Mouse (Mus musculus) heart, postnatal 36 days (tissue): ENCODE measurements around the gene Pam. TPM values are rescaled to one million over a fixed set of nuclear protein-coding genes. Genes with fewer than 3 reads are reported as not detected.
"Not testable (repeated sequence)": the region's sequence is repeated elsewhere in the genome, so short reads cannot be mapped to it uniquely, and the experiment has no call there.

ENCODE experiments used
- DNase-seq, 2 experiments: peaks; one replicate each; pipeline ENCODE4 v3.0.0; 2021 to 2022
- intact Hi-C: fragments of 180-260 bp; cut with DNase I; formaldehyde crosslinking; loops from one replicate; pipeline ENCODE4 v1.15.1; 2025
- total RNA-seq, 2 experiments: library from RNA; stranded (reverse); gene quantifications; 2 replicates each; pipeline ENCODE4 v1.2.3; 2021

Pam gene
- total RNA-seq, 2 experiments from 2014 or later: 586 to 674 TPM

GRCm38 (mm10) chr1:97784928-97785327, 310.5 kb downstream of the Pam start:
- DNase-seq: no peak
- intact Hi-C loops: no loop called here

- DNase-seq: no peak
- intact Hi-C loops: no loop called here
Observed at GRCm38 (mm10) chr1:97781674-97782073, 313.8 kb downstream of the Pam start.

- intact Hi-C loops: loop anchor here (5.0 kb wide), 1 partner anchor 203 kb away; no protein-coding TSS in a partner anchor
- DNase-seq: no peak
Observed at GRCm38 (mm10) chr1:97773973-97774372, 321.5 kb downstream of the Pam start.

- no peak for DNase-seq
- intact Hi-C loops: loop anchor here (5.0 kb wide), 1 partner anchor 204 kb away; no protein-coding TSS in a partner anchor
Observed at GRCm38 (mm10) chr1:97773362-97773761, 322.1 kb downstream of the Pam start.

- intact Hi-C loops: loop anchor here (5.0 kb wide), 1 partner anchor 206 kb away; no protein-coding TSS in a partner anchor
- DNase-seq: no peak
Observed at GRCm38 (mm10) chr1:97771727-97772126, 323.7 kb downstream of the Pam start.

- peak in 1 of 2 experiments; percentile 10 for DNase-seq
- intact Hi-C loops: loop anchor here (5.0 kb wide), 1 partner anchor 206 kb away; no protein-coding TSS in a partner anchor
Observed at GRCm38 (mm10) chr1:97771118-97771517, 324.3 kb downstream of the Pam start.

GRCm38 (mm10) chr1:97769904-97770753, 325.3 kb downstream of the Pam start, which contains the start of the genes Gin1 and Ppip5k2:
Gene Gin1, plus strand, starts transcription at chr1:97770172.
Gene Ppip5k2, minus strand, starts transcription at chr1:97770411.
- intact Hi-C loops: loop anchor here (5.0 kb wide), 2 partner anchors 108 to 207 kb away; partner anchors contain the start of gene D1Ertd622e

GRCm38 (mm10) chr1:97769294-97769903, 326.0 kb downstream of the Pam start:
- DNase-seq: peak; percentile 27 to 40
- intact Hi-C loops: loop anchor here (5.0 kb wide), 1 partner anchor 107 kb away; the partner anchor contains the start of gene D1Ertd622e

More at GRCm38 (mm10) chr1:97769904-97770753, 325.3 kb downstream of the Pam start, which contains the start of the genes Gin1 and Ppip5k2:
- DNase-seq: peak; percentile 92 to 94

- intact Hi-C loops: loop anchor here (5.0 kb wide), 1 partner anchor 107 kb away; the partner anchor contains the start of gene D1Ertd622e
- no peak for DNase-seq
Observed at GRCm38 (mm10) chr1:97768906-97769293, 326.5 kb downstream of the Pam start.

- DNase-seq: no peak
- intact Hi-C loops: loop anchor here (5.0 kb wide), 1 partner anchor 106 kb away; the partner anchor contains the start of gene D1Ertd622e
Observed at GRCm38 (mm10) chr1:97768089-97768488, 327.4 kb downstream of the Pam start.

GRCm38 (mm10) chr1:97765712-97766111, 329.7 kb downstream of the Pam start:
- intact Hi-C loops: loop anchor here (5.0 kb wide), 1 partner anchor 103 kb away; the partner anchor contains the start of gene D1Ertd622e
- not testable (repeated sequence) for DNase-seq

GRCm38 (mm10) chr1:97761477-97761876, 334.0 kb downstream of the Pam start:
- DNase-seq: peak in 1 of 2 experiments; percentile 13
- intact Hi-C loops: no loop called here

GRCm38 (mm10) chr1:97760598-97760997, 334.8 kb downstream of the Pam start:
- peak in 1 of 2 experiments; percentile 15 for DNase-seq
- intact Hi-C loops: no loop called here

- intact Hi-C loops: no loop called here
- DNase-seq: no peak
Observed at GRCm38 (mm10) chr1:97759841-97760240, 335.6 kb downstream of the Pam start.

GRCm38 (mm10) chr1:97754392-97754791, 341.1 kb downstream of the Pam start:
- intact Hi-C loops: no loop called here
- DNase-seq: no peak

- intact Hi-C loops: no loop called here
- no peak for DNase-seq
Observed at GRCm38 (mm10) chr1:97753216-97753615, 342.2 kb downstream of the Pam start.

GRCm38 (mm10) chr1:97748163-97748562, 347.3 kb downstream of the Pam start:
- DNase-seq: no peak
- intact Hi-C loops: no loop called here

GRCm38 (mm10) chr1:97746261-97746660, 349.2 kb downstream of the Pam start:
- intact Hi-C loops: no loop called here
- no peak for DNase-seq

GRCm38 (mm10) chr1:97745712-97746111, 349.7 kb downstream of the Pam start:
- intact Hi-C loops: no loop called here

More at GRCm38 (mm10) chr1:97745712-97746111, 349.7 kb downstream of the Pam start:
- no peak for DNase-seq
